Mouse (Mus musculus) right cerebral cortex, postnatal 14 days (tissue): ENCODE measurements at regions not wholly inside any gene's neighbourhood (a gene's known extent, or its start where the extent isn't known, plus 50 kb on each side); places are given as distances from the start of the nearest gene placed in this dataset.

Experiments
- DNase-seq: peaks from one replicate; pipeline ENCODE4 v3.0.0; 2022

DNA sequence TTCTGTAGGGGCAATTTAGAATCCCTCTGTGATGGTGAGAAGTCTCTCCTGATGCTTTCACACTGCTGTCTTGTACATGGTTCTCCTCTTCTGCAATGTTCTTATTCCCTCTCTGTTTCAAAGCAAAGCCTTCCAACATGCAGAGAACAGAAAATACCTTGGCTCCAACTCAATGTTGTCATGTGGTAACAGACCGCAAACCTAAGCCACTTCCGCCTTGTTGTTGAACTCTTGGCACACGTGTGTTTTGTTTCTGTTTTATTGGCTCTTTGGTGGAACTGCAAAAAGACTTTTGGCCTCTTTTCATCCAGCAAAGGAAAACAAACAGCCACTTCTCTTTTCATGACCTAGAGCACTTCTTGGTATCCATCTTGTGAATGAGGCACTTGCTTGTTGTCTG is 109.7 kb upstream of the Osr1 start:
- DNase-seq: no peak

DNA sequence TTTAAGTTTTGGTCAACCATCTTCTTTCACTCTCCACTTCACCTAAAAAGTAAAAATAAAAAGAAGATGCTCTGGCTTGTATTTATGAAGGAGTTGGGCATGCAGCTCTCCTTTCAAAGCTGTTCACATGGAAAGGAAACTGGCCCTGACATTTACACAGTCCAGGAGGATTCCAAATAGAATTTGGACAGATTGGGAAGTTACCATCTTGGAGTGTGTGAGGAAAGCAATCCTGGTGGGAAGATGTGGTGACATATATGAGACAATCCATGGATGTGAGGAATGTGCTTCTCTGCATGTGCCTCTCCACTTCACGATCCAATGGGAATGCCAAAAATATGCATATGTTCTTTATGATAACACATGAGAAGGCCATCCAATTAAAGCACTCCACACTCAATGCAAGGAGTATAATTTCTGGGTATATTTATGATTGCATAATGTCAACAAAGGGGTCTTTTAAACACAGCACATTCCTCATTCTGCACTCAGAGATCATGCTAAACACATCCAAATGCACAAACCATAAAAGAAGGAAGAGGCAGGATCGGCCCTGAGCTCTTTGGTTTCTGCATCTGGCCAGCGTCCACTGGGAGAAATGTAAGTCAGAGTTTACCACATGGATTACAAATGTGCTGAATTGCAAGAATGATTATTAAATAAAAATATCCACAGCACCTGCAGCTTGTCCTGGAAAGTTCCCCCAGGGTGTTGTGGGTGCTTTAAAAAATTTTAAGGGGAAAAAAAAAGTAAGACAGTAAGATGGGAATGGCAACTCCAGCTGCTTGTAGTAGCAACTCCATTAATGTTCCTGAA is 100.1 kb upstream of the Osr1 start:
- no peak for DNase-seq

DNA sequence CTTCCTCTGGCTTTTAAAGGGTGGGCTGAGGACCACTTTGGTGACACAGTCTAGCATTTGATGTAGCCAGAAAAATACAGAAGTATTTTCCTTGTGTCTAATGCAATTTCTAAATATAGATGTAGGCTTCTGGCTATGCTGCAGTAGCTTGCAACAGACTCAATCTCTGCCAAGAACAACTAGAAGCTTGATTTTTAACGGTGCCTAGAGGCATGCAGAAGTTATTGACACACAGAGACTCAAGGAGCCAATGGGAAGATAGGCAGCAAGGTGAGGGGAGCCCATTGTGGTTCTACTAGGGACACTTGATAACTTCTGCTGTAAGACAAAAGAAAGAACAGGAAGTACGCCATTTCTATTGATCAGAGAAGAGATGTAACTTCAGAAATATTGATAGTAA is 94.1 kb upstream of the Osr1 start:
- DNase-seq: no peak

DNA sequence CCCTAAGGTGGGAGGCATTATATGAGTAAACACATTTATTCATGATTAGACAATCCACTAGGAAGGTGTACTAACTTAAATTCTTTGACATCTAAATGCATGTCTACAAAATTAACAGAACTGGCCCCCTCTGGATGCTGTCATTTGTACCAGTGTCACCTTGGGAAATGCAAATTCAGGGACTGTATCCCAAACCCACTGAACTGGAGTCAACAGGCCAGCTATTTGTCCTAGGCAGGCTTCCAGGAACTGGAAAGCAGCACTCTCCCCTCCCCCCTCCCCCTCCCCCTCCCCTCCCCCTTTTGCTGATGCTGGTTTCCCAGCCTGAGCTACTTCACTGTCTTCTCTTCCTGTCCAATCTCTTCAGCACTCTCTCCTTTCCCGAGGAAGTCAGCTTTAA is 91.7 kb upstream of the Osr1 start:
- DNase-seq: no peak

DNA sequence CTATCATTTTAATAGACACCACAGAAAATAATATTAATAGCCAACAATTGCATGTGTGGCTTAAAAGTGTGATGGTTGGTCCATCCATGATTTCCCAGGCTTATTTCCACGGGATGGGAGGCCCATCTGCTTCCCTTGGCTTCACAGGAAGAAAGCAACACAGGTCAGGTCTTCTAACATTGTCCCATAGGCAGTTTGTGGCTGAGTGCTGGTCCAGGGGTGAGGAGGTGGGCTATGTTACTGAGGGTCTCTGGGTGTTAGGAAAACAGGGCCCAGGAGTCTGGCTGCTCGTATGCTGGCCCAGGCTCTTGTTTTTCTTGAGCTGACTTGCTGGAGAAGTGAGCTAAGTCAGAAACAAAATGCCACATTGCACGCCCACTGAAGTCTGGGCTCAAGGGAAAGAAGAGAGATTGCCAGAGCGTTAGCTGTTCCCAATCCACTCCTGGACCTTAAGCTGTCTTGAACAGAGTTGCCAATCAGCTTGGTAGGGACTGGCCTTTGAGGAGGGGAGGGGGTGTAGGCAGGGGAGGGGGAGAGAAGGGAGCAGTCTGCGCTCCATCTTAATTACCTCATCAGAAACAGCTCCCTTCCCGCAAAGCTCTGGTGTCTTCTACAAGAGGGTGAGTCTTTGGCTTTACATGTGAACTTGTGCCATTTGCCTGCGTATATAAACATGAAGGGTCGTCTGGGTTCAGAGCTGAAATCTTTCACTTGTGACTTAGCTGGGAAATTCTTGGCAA is 82.1 kb upstream of the Osr1 start:
- no peak for DNase-seq

DNA sequence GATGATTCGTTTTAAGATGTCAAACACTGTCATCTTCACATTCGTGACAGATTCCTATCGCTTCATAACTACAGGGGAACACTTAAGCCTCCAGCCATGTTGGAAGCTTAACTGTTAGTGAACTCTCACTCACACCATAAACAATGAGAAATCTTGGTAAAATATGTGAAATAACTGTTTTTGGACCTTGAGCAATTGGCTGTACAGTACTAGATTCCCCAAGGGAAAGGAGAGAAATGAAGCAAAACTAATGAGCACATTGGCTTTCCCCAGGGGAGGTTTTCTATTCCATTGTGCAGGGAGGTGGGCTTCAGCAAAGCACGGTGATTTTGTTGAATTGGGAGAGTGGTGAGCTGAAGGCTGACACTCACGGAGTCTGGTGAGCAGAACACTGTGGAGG is 56.0 kb upstream of the Osr1 start:
- DNase-seq: no peak

DNA sequence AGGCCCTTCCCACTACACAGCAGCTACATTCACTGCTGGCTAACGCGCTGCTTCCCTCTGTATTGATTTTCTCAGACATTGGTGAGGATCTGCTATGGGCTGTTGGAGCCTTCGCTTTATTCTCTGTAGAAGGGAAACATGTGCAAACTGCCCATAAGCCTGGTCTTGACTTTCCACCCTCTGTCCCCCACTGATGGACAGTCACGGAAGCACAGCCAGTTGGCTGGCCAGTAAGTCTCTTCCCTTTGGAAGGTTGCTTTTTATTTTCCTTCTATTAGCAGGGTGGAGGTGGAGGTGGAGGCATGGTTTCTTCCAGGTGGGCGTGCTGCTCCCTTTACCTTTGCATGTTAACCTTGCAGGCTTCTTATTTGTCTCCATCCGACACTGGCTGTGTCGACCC is 51.1 kb upstream of the Osr1 start:
- no peak for DNase-seq

DNA sequence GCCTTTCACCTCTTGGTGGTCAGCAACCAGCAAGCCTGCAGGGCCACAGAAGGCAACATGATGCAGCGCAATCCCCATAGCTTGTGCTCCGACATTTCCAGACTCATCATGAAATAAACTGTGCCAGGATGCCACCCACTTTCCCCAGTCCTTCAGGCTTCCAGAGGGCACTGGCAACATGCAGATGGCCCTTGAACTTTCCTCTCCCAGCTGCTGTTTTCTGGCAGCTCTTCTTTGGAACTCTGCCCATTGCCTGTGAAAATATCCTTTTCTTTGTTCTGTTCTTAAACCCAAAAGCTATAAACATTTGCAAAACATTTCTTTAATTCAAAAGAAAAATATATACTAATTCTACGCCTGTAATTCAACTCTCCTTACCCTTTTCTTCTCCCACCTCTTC is 50.6 kb upstream of the Osr1 start:
- no peak for DNase-seq
